Mouse (Mus musculus): Measurements from ENCODE around the gene Megf11. TPM values are rescaled to one million over a fixed set of nuclear protein-coding genes. Genes with fewer than 3 reads are reported as not detected.

Megf11 gene
- polyA plus RNA-seq, 2 experiments = 0.80 to 1.0 TPM

GRCm38 (mm10) chr9:64607049-64607448 is 221.6 kb downstream of the Megf11 start:
- Histone ChIP-seq H3K27me3 (ENCODE audit: control insufficient read depth, insufficient read depth, low read length) (no peaks in the 10 kb centered on the region), H3K4me2 (replicated peaks; ENCODE audit: low read depth, low read length, severe bottlenecking) (no peak overlapping the region), H3K9me3 (ENCODE audit: control insufficient read depth, low read length) (no peaks in the 10 kb centered on the region), H3K9ac (ENCODE audit: low read depth, low read length, severe bottlenecking) (no peak overlapping the region), H3K36me3 (ENCODE audit: control insufficient read depth, insufficient read depth, low read length) (no peaks in the 10 kb centered on the region), H3K27ac (replicated peaks; ENCODE audit: low read depth, low read length) (no peak overlapping the region), H3K4me1 (ENCODE audit: control insufficient read depth, insufficient read depth, low read length) (peaks cover 19% of the 10 kb centered on the region), H3K4me3 (replicated peaks; ENCODE audit: low read length) (no peak overlapping the region)
- DNase-seq (ENCODE audit: low spot score) (no peak), ATAC-seq (ENCODE audit: low FRiP score, low read depth) (no peak)
- WGBS = 80% methylated on average over 1 of the region's 1 CpGs
- no peak for TF ChIP-seq POLR2A (IDR thresholded peaks at IDR 0.05; ENCODE audit: borderline replicate concordance, extremely low read depth, insufficient read depth, insufficient read length)

GRCm38 (mm10) chr9:64609546-64609945 is 224.1 kb downstream of the Megf11 start:
- no peak for DNase-seq (ENCODE audit: low spot score)
- Histone ChIP-seq H3K36me3 (ENCODE audit: control insufficient read depth, insufficient read depth, low read length) (no peaks in the 10 kb centered on the region), H3K27ac (replicated peaks; ENCODE audit: low read depth, low read length) (no peak overlapping the region), H3K9me3 (ENCODE audit: control insufficient read depth, low read length) (no peaks in the 10 kb centered on the region), H3K4me2 (replicated peaks; ENCODE audit: low read depth, low read length, severe bottlenecking) (no peak overlapping the region), H3K27me3 (ENCODE audit: control insufficient read depth, insufficient read depth, low read length) (no peaks in the 10 kb centered on the region), H3K4me3 (replicated peaks; ENCODE audit: low read length) (no peak overlapping the region), H3K9ac (ENCODE audit: low read depth, low read length, severe bottlenecking) (no peak overlapping the region), H3K4me1 (ENCODE audit: control insufficient read depth, insufficient read depth, low read length) (peaks cover 13% of the 10 kb centered on the region; the same call in 1 of the 2 replicates)
- ATAC-seq (ENCODE audit: low FRiP score, low read depth) = no peak
- TF ChIP-seq POLR2A (IDR thresholded peaks at IDR 0.05; ENCODE audit: borderline replicate concordance, extremely low read depth, insufficient read depth, insufficient read length) = no peak
- WGBS = 44% methylated on average over 3 of the region's 3 CpGs

GRCm38 (mm10) chr9:64612121-64612983 is 226.9 kb downstream of the Megf11 start:
- Histone ChIP-seq H3K27me3 (ENCODE audit: control insufficient read depth, insufficient read depth, low read length) (no peaks in the 10 kb centered on the region), H3K4me3 (replicated peaks; ENCODE audit: low read length) (no peak overlapping the region), H3K4me1 (ENCODE audit: control insufficient read depth, insufficient read depth, low read length) (peaks cover 2% of the 10 kb centered on the region; the same call in 1 of the 2 replicates), H3K36me3 (ENCODE audit: control insufficient read depth, insufficient read depth, low read length) (no peaks in the 10 kb centered on the region), H3K9ac (ENCODE audit: low read depth, low read length, severe bottlenecking) (no peak overlapping the region), H3K27ac (replicated peaks; ENCODE audit: low read depth, low read length) (no peak overlapping the region), H3K9me3 (ENCODE audit: control insufficient read depth, low read length) (no peaks in the 10 kb centered on the region), H3K4me2 (replicated peaks; ENCODE audit: low read depth, low read length, severe bottlenecking) (no peak overlapping the region)
- ATAC-seq (ENCODE audit: low FRiP score, low read depth) (no peak), DNase-seq (ENCODE audit: low spot score) (no peak)
- 20% methylated on average over 7 of the region's 7 CpGs for whole genome bisulfite sequencing
- TF ChIP-seq POLR2A (IDR thresholded peaks at IDR 0.05; ENCODE audit: borderline replicate concordance, extremely low read depth, insufficient read depth, insufficient read length) = no peak

- no peak for TF ChIP-seq POLR2A (IDR thresholded peaks at IDR 0.05; ENCODE audit: borderline replicate concordance, extremely low read depth, insufficient read depth, insufficient read length)
- Histone ChIP-seq H3K4me2 (replicated peaks; ENCODE audit: low read depth, low read length, severe bottlenecking) (no peak overlapping the region), H3K36me3 (ENCODE audit: control insufficient read depth, insufficient read depth, low read length) (no peaks in the 10 kb centered on the region), H3K9ac (ENCODE audit: low read depth, low read length, severe bottlenecking) (no peak overlapping the region), H3K27ac (replicated peaks; ENCODE audit: low read depth, low read length) (no peak overlapping the region), H3K4me3 (replicated peaks; ENCODE audit: low read length) (no peak overlapping the region), H3K27me3 (ENCODE audit: control insufficient read depth, insufficient read depth, low read length) (no peaks in the 10 kb centered on the region), H3K4me1 (ENCODE audit: control insufficient read depth, insufficient read depth, low read length) (peaks cover 2% of the 10 kb centered on the region; the same call in 1 of the 2 replicates), H3K9me3 (ENCODE audit: control insufficient read depth, low read length) (no peaks in the 10 kb centered on the region)
- 54% methylated on average over 7 of the region's 7 CpGs for WGBS
- DNase-seq (ENCODE audit: low spot score) (no peak), ATAC-seq (ENCODE audit: low FRiP score, low read depth) (no peak)
These were observed 227.7 kb downstream of the Megf11 start for GRCm38 (mm10) chr9:64612984-64613649.

- no peak overlapping the region for H3K4me3 ChIP-seq (replicated peaks; ENCODE audit: low read length)
- no peaks in the 10 kb centered on the region for H3K9me3 ChIP-seq (ENCODE audit: control insufficient read depth, low read length)
- H3K4me1 ChIP-seq (ENCODE audit: control insufficient read depth, insufficient read depth, low read length) = no peaks in the 10 kb centered on the region
- WGBS = 56% methylated on average over 5 of the region's 5 CpGs
- H3K27ac ChIP-seq (replicated peaks; ENCODE audit: low read depth, low read length) = no peak overlapping the region
- no peak overlapping the region for H3K9ac ChIP-seq (ENCODE audit: low read depth, low read length, severe bottlenecking)
- TF ChIP-seq POLR2A (IDR thresholded peaks at IDR 0.05; ENCODE audit: borderline replicate concordance, extremely low read depth, insufficient read depth, insufficient read length) = no peak
- DNase-seq (ENCODE audit: low spot score) (no peak), ATAC-seq (ENCODE audit: low FRiP score, low read depth) (no peak)
- H3K4me2 ChIP-seq (replicated peaks; ENCODE audit: low read depth, low read length, severe bottlenecking) = no peak overlapping the region
- H3K27me3 ChIP-seq (ENCODE audit: control insufficient read depth, insufficient read depth, low read length) = no peaks in the 10 kb centered on the region
- H3K36me3 ChIP-seq (ENCODE audit: control insufficient read depth, insufficient read depth, low read length) = no peaks in the 10 kb centered on the region
These were observed 232.0 kb downstream of the Megf11 start for GRCm38 (mm10) chr9:64617413-64617812.
